Mouse (Mus musculus) ES-CJ7 (cell line): ENCODE data around the gene Gtf3a.
"Not testable (repeated sequence)": the region's sequence is repeated elsewhere in the genome, so short reads cannot be mapped to it uniquely, and the experiment has no call there.

Experiments used
- DNase-seq: peaks from one replicate; pipeline ENCODE4 v3.0.0; 2011; ENCODE audit warnings: low read depth, low spot score

Gene Gtf3a

GRCm38 (mm10) chr5:146948508-146949088 is at the start of gene Gtf3a:
Gene Gtf3a, plus strand, starts transcription at chr5:146948657.
- peak; percentile 91 for DNase-seq

GRCm38 (mm10) chr5:146900331-146900730 is 48.1 kb upstream of the Gtf3a start:
- no peak for DNase-seq

GRCm38 (mm10) chr5:146901501-146901900 is 47.0 kb upstream of the Gtf3a start:
- no peak for DNase-seq

- DNase-seq = peak; percentile 88
Observed at GRCm38 (mm10) chr5:146904404-146904803, 44.1 kb upstream of the Gtf3a start.

GRCm38 (mm10) chr5:146905486-146906172 is 42.8 kb upstream of the Gtf3a start:
- DNase-seq = peak; percentile 87

GRCm38 (mm10) chr5:146907533-146907932 is 40.9 kb upstream of the Gtf3a start:
- DNase-seq = no peak

GRCm38 (mm10) chr5:146908629-146909028 is 39.8 kb upstream of the Gtf3a start:
- no peak for DNase-seq

- DNase-seq = peak; percentile 60
Observed at GRCm38 (mm10) chr5:146912206-146912605, 36.3 kb upstream of the Gtf3a start.

- DNase-seq = no peak
Observed at GRCm38 (mm10) chr5:146913355-146913754, 35.1 kb upstream of the Gtf3a start.

GRCm38 (mm10) chr5:146914088-146914766 is 34.2 kb upstream of the Gtf3a start:
- DNase-seq = peak; percentile 79

GRCm38 (mm10) chr5:146916273-146916672 is 32.2 kb upstream of the Gtf3a start:
- peak; percentile 79 for DNase-seq

GRCm38 (mm10) chr5:146916806-146917205 is 31.7 kb upstream of the Gtf3a start:
- DNase-seq = peak; percentile 92

GRCm38 (mm10) chr5:146917357-146917756 is 31.1 kb upstream of the Gtf3a start:
- DNase-seq = not testable (repeated sequence)

- DNase-seq = no peak
Observed at GRCm38 (mm10) chr5:146919874-146920273, 28.6 kb upstream of the Gtf3a start.

GRCm38 (mm10) chr5:146920314-146921161 is 27.9 kb upstream of the Gtf3a start:
- DNase-seq = peak; percentile 76

GRCm38 (mm10) chr5:146921224-146921623 is 27.2 kb upstream of the Gtf3a start:
- no peak for DNase-seq

- no peak for DNase-seq
Observed at GRCm38 (mm10) chr5:146923547-146923946, 24.9 kb upstream of the Gtf3a start.

GRCm38 (mm10) chr5:146926673-146927072 is 21.8 kb upstream of the Gtf3a start:
- DNase-seq = peak; percentile 70

- no peak for DNase-seq
Observed at GRCm38 (mm10) chr5:146931422-146931821, 17.0 kb upstream of the Gtf3a start.

- DNase-seq = no peak
Observed at GRCm38 (mm10) chr5:146931904-146932553, 16.4 kb upstream of the Gtf3a start.

- peak; percentile 78 for DNase-seq
Observed at GRCm38 (mm10) chr5:146933466-146933865, 15.0 kb upstream of the Gtf3a start.
